Mouse (Mus musculus) heart, postnatal 0 days (tissue): ENCODE results near the gene N4bp2l1.

Experiments
- CTCF ChIP-seq: IDR thresholded peaks from 2 replicates; pipeline ENCODE4 v1.5.1; 2016; ENCODE audit warnings: antibody characterized with exemption, control low read depth, low read depth
- EP300 ChIP-seq: IDR thresholded peaks from 2 replicates; pipeline ENCODE4 v1.6.1; 2016; ENCODE audit warnings: antibody characterized with exemption, low read depth

- no peak for TF ChIP-seq CTCF
- no peak for TF ChIP-seq EP300
These were observed 25.8 kb upstream of the N4bp2l1 start for GRCm38 (mm10) chr5:150622792-150623191.
